In genomic region chr2:84714422-84714810, GRCm38 (mm10) we compare ENCODE assay signal across 7 mouse cellular contexts. TPM values are rescaled to one million over a fixed set of nuclear protein-coding genes. Genes with fewer than 3 reads are reported as not detected.
A peak's percentile ranks its signal among the peaks of the same experiment; 100 is the strongest.
DNase-seq lines count a peak whose midpoint lies in the region; TF ChIP-seq lines count a peak whose summit lies in the region.

No protein-coding gene starts in this region.

- peak overlapping the region; percentile 99 for H3K4me3 ChIP-seq in erythroblast, embryonic 14.5 days (replicated peaks)
- H3K4me3 ChIP-seq in limb, embryonic 10.5 days, result peak overlapping the region; percentile 83
- peak overlapping the region; percentile 77 for H3K4me3 ChIP-seq in olfactory bulb, adult 2 months (ENCODE audit: insufficient read depth, low read depth, low read length)

- WGBS in limb, embryonic 10.5 days, result under 1% methylated on average over 26 of the region's 26 CpGs
- WGBS in olfactory bulb, adult 2 months, result under 1% methylated on average over 26 of the region's 26 CpGs

- peaks cover 70% of the 10 kb centered on the region for H3K4me1 ChIP-seq in erythroblast, embryonic 14.5 days (ENCODE audit: control insufficient read depth)
- H3K4me1 ChIP-seq in limb, embryonic 10.5 days, result peaks cover 19% of the 10 kb centered on the region
- no peaks in the 10 kb centered on the region for H3K4me1 ChIP-seq in olfactory bulb, adult 2 months (ENCODE audit: control insufficient read depth, insufficient read depth, low read length)

- TF ChIP-seq POLR2A in olfactory bulb, adult 2 months (IDR thresholded peaks at IDR 0.05; ENCODE audit: insufficient read depth, low read depth, low read length), result no peak

- no peaks in the 10 kb centered on the region for H3K9me3 ChIP-seq in erythroblast, embryonic 14.5 days (ENCODE audit: control insufficient read depth, low read length)
- H3K9me3 ChIP-seq in limb, embryonic 10.5 days (replicated peaks), result no peaks in the 10 kb centered on the region

- no peaks in the 10 kb centered on the region for H3K27me3 ChIP-seq in erythroblast, embryonic 14.5 days (ENCODE audit: control insufficient read depth)
- no peaks in the 10 kb centered on the region for H3K27me3 ChIP-seq in limb, embryonic 10.5 days (ENCODE audit: low read depth, poor library complexity, severe bottlenecking)

- peaks cover 46% of the 10 kb centered on the region for H3K36me3 ChIP-seq in erythroblast, embryonic 14.5 days (ENCODE audit: control insufficient read depth)
- H3K36me3 ChIP-seq in limb, embryonic 10.5 days, result peaks cover 22% of the 10 kb centered on the region

- no peak for TF ChIP-seq CTCF in olfactory bulb, adult 2 months (IDR thresholded peaks at IDR 0.05; ENCODE audit: insufficient read depth, low read depth, low read length)

- peak overlapping the region; percentile 96 for H3K27ac ChIP-seq in limb, embryonic 10.5 days
- peak overlapping the region; percentile 87 for H3K27ac ChIP-seq in olfactory bulb, adult 2 months (ENCODE audit: insufficient read depth, low read depth, low read length)

- peak; percentile 32 to 38 for DNase-seq in right cerebral cortex, adult 2 months (ENCODE audit: low spot score in 2 of 2)
- DNase-seq in right cerebral cortex, postnatal 14 days, result no peak
- no peak for DNase-seq in limb, embryonic 10.5 days (ENCODE audit: low spot score)
- DNase-seq in adrenal gland, postnatal 4 days (ENCODE audit: low spot score in 2 of 2), result no peak
- no peak for DNase-seq in adrenal gland, adult 18-20 months (ENCODE audit: low spot score in 2 of 2)

RNA-seq across cellular contexts. Expression of gene Zdhhc5, which starts 0.6 kb away (rescaled TPM):
- polyA plus RNA-seq in erythroblast, embryonic 14.5 days (2012), result 5.5 and 5.9 TPM in 2 replicates
- 33.7 and 34.3 TPM in 2 replicates for polyA plus RNA-seq in limb, embryonic 10.5 days (2016; fragmentation: Nextera tagmentation; extraction: Ambion mirVana)
- not detected in 2 replicates for polyA plus RNA-seq in olfactory bulb, adult 2 months (2012; ENCODE audit: insufficient read depth, insufficient read length, low replicate concordance, missing spikeins)
- total RNA-seq in adrenal gland, postnatal 4 days (2021), result 10 to 100 TPM; 52.5 to 61.7 TPM
- 10 to 100 TPM; 62.0 to 70.2 TPM for total RNA-seq in adrenal gland, adult 18-20 months (2021)

RNA-seq across cellular contexts. Expression of gene Clp1, which starts 12.7 kb away (rescaled TPM):
- polyA plus RNA-seq in erythroblast, embryonic 14.5 days (2012), result 0.18 and 0.22 TPM in 2 replicates
- 57.8 and 58.8 TPM in 2 replicates for polyA plus RNA-seq in limb, embryonic 10.5 days (2016; fragmentation: Nextera tagmentation; extraction: Ambion mirVana)
- not detected in 2 replicates for polyA plus RNA-seq in olfactory bulb, adult 2 months (2012; ENCODE audit: insufficient read depth, insufficient read length, low replicate concordance, missing spikeins)
- total RNA-seq in adrenal gland, postnatal 4 days (2021), result 10 to 100 TPM; 13.0 to 15.2 TPM
- total RNA-seq in adrenal gland, adult 18-20 months (2021), result 10 to 100 TPM; 13.4 to 15.3 TPM

RNA-seq across cellular contexts. Expression of gene Ypel4, which starts 19.4 kb away (rescaled TPM):
- polyA plus RNA-seq in erythroblast, embryonic 14.5 days (2012), result 145 and 156 TPM in 2 replicates
- 5.7 and 9.6 TPM in 2 replicates for polyA plus RNA-seq in limb, embryonic 10.5 days (2016; fragmentation: Nextera tagmentation; extraction: Ambion mirVana)
- polyA plus RNA-seq in olfactory bulb, adult 2 months (2012; ENCODE audit: insufficient read depth, insufficient read length, low replicate concordance, missing spikeins), result 194 TPM in 1 of 2 replicates, not detected in the other
- total RNA-seq in adrenal gland, postnatal 4 days (2021), result 10 to 100 TPM; 12.0 to 18.2 TPM
- 1 to 10 TPM; 4.8 to 5.1 TPM for total RNA-seq in adrenal gland, adult 18-20 months (2021)

RNA-seq across cellular contexts. Expression of gene Gm19426, which starts 29.0 kb away (rescaled TPM):
- 0.10 and 0.76 TPM in 2 replicates for polyA plus RNA-seq in erythroblast, embryonic 14.5 days (2012)
- polyA plus RNA-seq in limb, embryonic 10.5 days (2016; fragmentation: Nextera tagmentation; extraction: Ambion mirVana), result 7.6 and 8.2 TPM in 2 replicates
- polyA plus RNA-seq in olfactory bulb, adult 2 months (2012; ENCODE audit: insufficient read depth, insufficient read length, low replicate concordance, missing spikeins), result not detected in 2 replicates
- 1 to 10 TPM; 8.3 to 9.1 TPM for total RNA-seq in adrenal gland, postnatal 4 days (2021)
- total RNA-seq in adrenal gland, adult 18-20 months (2021), result 1 to 10 TPM; 1.5 to 1.8 TPM

RNA-seq across cellular contexts. Expression of gene Tmx2, which starts 35.5 kb away (rescaled TPM):
- 0.56 and 0.83 TPM in 2 replicates for polyA plus RNA-seq in erythroblast, embryonic 14.5 days (2012)
- polyA plus RNA-seq in limb, embryonic 10.5 days (2016; fragmentation: Nextera tagmentation; extraction: Ambion mirVana), result 115 and 132 TPM in 2 replicates
- not detected in 2 replicates for polyA plus RNA-seq in olfactory bulb, adult 2 months (2012; ENCODE audit: insufficient read depth, insufficient read length, low replicate concordance, missing spikeins)
- total RNA-seq in adrenal gland, postnatal 4 days (2021), result 100 to 1,000 TPM; 114 to 116 TPM
- 100 to 1,000 TPM; 146 to 179 TPM for total RNA-seq in adrenal gland, adult 18-20 months (2021)

Comparison
In these comparisons a context has a peak if more than half of its experiments do, and no peak if none do; other contexts are left out.
1. DNase-seq: peak in right cerebral cortex, adult 2 months (2 of 2); none in right cerebral cortex, postnatal 14 days (single experiment), limb, embryonic 10.5 days (single experiment), adrenal gland, postnatal 4 days (0 of 2) and adrenal gland, adult 18-20 months (0 of 2).
2. Peak in every context shown above with its lines, with median percentiles within 50 percentile points of each other: H3K4me3 ChIP-seq.